Mouse (Mus musculus) gastrocnemius, postnatal 10 days (tissue): ENCODE data around the gene Slc6a3. TPM values are rescaled to one million over a fixed set of nuclear protein-coding genes. Genes with fewer than 3 reads are reported as not detected.

ENCODE experiments used
- DNase-seq: peaks from one replicate; pipeline ENCODE4 v3.0.0; 2021; ENCODE audit warnings: mixed read lengths
- total RNA-seq, 2 experiments: library from RNA; stranded (reverse); gene quantifications; 2 replicates each; pipeline ENCODE4 v1.2.3; 2021

Slc6a3 gene
- total RNA-seq, 2 experiments from 2014 or later, result not detected

DNA sequence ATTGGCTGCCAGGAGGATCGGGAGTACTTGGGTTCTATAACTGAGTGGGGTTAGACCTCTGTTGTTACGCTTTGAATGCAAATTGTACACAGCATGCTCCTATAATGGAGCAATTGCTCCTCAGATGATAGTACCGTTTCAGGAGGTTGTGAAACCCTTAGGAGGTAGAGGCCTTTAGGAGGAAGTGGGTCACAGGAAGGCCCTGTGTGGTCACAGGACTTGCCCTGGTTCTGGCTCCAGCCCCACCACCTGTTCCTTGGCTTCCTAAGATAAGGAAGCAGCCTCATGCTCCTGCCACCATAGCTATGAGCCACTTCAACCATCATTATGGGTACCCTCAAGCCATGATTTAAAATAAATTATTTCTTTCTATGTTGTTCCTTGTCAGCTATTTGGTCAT, 54.9 kb downstream of the Slc6a3 start:
- no peak for DNase-seq

DNA sequence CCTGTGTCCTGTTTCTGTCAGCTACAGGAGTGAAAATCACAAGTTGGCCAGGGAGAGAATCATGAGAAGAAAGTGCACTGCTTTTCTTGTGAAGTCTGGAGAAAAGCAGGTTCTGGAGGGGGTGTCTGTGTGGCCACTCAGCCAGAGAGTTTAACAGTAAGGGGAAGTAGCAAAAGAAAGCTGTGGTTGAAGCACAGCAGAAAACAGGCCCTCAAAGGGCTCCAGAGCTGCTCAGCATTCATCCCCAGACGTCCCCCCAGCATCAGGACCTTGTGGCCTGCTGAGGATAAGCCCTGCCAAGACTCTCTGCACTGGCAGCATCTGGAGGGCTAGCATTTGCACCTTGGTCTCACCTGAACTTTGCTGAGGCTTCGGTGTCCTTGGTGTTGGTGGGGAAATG, 56.0 kb downstream of the Slc6a3 start:
- no peak for DNase-seq

- no peak for DNase-seq
Measured at GRCm38 (mm10) chr13:73596276-73596675, 59.7 kb downstream of the Slc6a3 start.

DNA sequence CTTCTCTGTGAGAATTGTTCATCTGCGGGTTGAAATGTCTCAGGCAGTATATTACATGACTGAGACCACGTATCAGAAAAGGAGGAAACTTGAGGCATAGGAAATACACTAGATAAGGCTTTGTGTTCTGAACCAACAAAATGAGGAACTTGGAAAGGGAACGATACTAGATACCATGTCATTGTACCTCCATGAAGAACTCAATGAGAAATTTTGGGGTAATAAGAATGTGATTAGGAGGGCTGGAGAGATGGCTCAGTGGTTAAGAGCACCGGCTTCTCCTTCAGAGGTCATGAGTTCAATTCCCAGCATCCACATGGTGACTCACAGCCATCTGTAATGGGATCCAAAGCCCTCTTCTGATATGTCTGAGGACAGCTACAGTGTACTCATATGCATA, 63.7 kb downstream of the Slc6a3 start:
- DNase-seq, result no peak

GRCm38 (mm10) chr13:73603046-73603445, 66.5 kb downstream of the Slc6a3 start:
- DNase-seq, result no peak

DNA sequence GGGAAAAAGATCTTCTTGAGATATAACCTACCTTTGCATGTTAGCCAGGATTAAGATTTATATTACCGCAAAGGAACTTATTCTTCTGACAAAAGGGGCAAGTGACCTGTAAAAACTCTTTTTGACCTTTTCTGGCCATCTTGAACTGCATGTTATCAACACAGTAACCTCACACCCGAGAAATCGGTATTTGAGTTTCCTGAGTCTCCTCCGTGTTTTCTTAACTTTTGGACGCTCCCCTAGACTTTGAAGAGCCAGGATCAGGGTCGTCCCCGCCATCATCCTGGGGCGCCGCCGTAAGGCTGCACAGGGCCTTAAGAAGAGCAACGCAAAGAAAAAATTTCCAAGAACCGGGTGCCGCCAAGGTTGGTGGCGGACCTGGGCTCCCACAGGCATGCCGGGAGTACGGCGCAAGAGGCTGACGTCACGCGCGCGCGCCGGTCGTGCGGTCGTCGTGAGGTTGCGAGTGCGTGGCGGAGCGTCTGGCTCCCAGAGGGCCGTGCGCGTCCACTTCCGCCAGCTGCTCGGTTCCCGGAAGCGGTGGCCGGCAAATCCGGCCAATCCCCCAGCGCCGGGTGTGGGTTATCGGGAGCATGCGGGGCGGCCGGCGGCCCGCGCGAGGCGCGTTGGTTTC, 67.1 kb downstream of the Slc6a3 start, which contains the start of gene Clptm1l:
Gene Clptm1l (plus strand): TSS at position 485 of the 634 bp plus-strand sequence.
- DNase-seq, result peak; percentile 96

- no peak for DNase-seq
Measured at GRCm38 (mm10) chr13:73604156-73604957, 67.8 kb downstream of the Slc6a3 start.

GRCm38 (mm10) chr13:73618406-73618805, 81.9 kb downstream of the Slc6a3 start:
- no peak for DNase-seq

DNA sequence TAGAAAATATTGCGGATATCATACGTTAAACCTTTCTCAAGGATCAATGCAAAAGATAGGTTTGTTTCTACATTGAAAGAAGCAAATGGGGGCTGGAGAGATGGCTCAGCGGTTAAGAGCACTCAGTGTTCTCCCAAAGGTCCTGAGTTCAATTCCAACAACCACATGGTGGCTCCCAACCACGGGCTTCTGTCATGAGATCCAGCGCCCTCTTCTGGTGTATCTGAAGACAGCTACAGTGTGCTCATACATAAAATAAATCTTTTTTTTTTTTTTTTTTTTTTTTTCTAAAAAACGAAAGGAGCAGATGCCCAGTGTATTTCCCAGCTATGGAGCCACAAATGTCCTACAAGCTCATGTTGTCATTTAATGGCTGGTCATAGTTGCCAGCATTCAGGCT, 84.1 kb downstream of the Slc6a3 start:
- no peak for DNase-seq

DNA sequence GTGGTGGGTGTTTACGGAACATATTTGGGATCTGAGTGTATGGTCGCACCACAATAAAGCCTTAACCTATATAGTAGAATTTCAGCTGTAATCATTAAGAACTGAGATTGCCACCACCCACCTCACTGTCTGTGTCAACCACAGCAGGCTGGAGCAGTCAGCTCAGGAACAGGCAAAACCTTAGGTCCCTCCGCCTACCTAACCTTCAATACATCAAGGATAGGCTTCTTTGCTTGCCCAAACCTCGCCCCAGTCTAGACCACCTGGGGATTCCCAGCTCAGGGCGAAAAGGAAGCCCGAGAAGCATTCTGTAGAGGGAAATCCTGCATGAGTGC, 89.8 kb downstream of the Slc6a3 start:
- DNase-seq, result no peak

DNA sequence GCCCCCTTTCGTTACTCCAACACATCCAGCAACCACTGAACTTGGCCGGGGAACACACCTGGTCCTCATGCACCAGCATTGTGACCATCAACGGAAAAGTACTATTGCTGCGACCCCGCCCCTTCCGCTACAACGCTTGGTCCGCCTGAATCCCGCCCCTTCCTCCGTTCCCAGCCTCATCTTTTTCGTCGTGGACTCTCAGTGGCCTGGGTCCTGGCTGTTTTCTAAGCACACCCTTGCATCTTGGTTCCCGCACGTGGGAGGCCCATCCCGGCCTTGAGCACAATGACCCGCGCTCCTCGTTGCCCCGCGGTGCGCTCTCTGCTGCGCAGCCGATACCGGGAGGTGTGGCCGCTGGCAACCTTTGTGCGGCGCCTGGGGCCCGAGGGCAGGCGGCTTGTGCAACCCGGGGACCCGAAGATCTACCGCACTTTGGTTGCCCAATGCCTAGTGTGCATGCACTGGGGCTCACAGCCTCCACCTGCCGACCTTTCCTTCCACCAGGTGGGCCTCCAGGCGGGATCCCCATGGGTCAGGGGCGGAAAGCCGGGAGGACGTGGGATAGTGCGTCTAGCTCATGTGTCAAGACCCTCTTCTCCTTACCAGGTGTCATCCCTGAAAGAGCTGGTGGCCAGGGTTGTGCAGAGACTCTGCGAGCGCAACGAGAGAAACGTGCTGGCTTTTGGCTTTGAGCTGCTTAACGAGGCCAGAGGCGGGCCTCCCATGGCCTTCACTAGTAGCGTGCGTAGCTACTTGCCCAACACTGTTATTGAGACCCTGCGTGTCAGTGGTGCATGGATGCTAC, 90.4 kb downstream of the Slc6a3 start, which contains the start of gene Tert:
Gene Tert (plus strand): TSS at position 167 of the 805 bp plus-strand sequence.
- DNase-seq, result peak; percentile 34

Other genes with a start within 250 kb of the Slc6a3 start
- gene Mrpl36, start 208.2 kb upstream of the Slc6a3 start, total RNA-seq, result 10 to 100 TPM; 39.0 to 43.1 TPM
- gene Ndufs6, start 208.2 kb upstream of the Slc6a3 start, total RNA-seq, result 100 to 1,000 TPM; 287 to 336 TPM
- gene Lpcat1, start 69.5 kb upstream of the Slc6a3 start, total RNA-seq, result 10 to 100 TPM; 10.1 to 14.8 TPM
- gene Clptm1l, start 67.3 kb downstream of the Slc6a3 start, total RNA-seq, result 10 to 100 TPM; 56.7 to 58.7 TPM
- under 1 TPM; 0.70 to 0.79 TPM for gene Tert, start 90.2 kb downstream of the Slc6a3 start, total RNA-seq
- under 1 TPM; 0.28 to 0.86 TPM for gene Slc6a18, start 141.3 kb downstream of the Slc6a3 start, total RNA-seq
- gene Slc6a19, start 168.1 kb downstream of the Slc6a3 start, total RNA-seq, result not detected
- 1 to 10 TPM; 5.5 to 7.7 TPM for gene Slc12a7, start 196.3 kb downstream of the Slc6a3 start, total RNA-seq